Mouse (Mus musculus) ES-Bruce4 (cell line): ENCODE measurements at regions not wholly inside any gene's neighbourhood (a gene's known extent, or its start where the extent isn't known, plus 50 kb on each side); places are given as distances from the start of the nearest gene placed in this dataset.

Experiments
- H3K27ac ChIP-seq: 2 replicates; pipeline ENCODE4 v1.5.1; 2012; ENCODE audit warnings: low read length, inconsistent platforms; ENCODE audit not compliant: insufficient read depth
- H3K27me3 ChIP-seq: 2 replicates; pipeline ENCODE4 v1.6.1; 2012; ENCODE audit warnings: mild to moderate bottlenecking, low read length, inconsistent platforms; ENCODE audit not compliant: control insufficient read depth, poor library complexity, insufficient read depth, severe bottlenecking
- H3K36me3 ChIP-seq: 2 replicates; pipeline ENCODE4 v1.6.1; 2012; ENCODE audit warnings: inconsistent platforms, mild to moderate bottlenecking, low read length, moderate library complexity; ENCODE audit not compliant: control insufficient read depth, poor library complexity, insufficient read depth, severe bottlenecking
- H3K4me1 ChIP-seq: one replicate; pipeline ENCODE4 v1.8.1; 2011; ENCODE audit warnings: low read length; ENCODE audit not compliant: control insufficient read depth, insufficient read depth
- H3K4me3 ChIP-seq: 2 replicates; pipeline ENCODE4 v1.5.1; 2011; ENCODE audit warnings: low read depth, mild to moderate bottlenecking, low read length
- H3K9ac ChIP-seq: 2 replicates; pipeline ENCODE4 v1.6.1; 2012; ENCODE audit warnings: low read depth, mild to moderate bottlenecking, inconsistent platforms; ENCODE audit not compliant: poor library complexity, severe bottlenecking
- H3K9me3 ChIP-seq: replicated peaks from 2 replicates; pipeline ENCODE4 v1.6.1; 2012; ENCODE audit warnings: mild to moderate bottlenecking, low read length, inconsistent platforms; ENCODE audit not compliant: control insufficient read depth, poor library complexity, insufficient read depth, severe bottlenecking
- CTCF ChIP-seq: IDR thresholded peaks from one replicate; pipeline ENCODE4 v1.8.1; 2011; ENCODE audit warnings: low read depth, low read length
- EP300 ChIP-seq: IDR thresholded peaks from 2 replicates; pipeline ENCODE4 v1.6.1; 2011; ENCODE audit warnings: low read depth, low read length; ENCODE audit not compliant: insufficient read depth
- POLR2A ChIP-seq: IDR thresholded peaks from one replicate; pipeline ENCODE4 v1.8.1; 2011; ENCODE audit warnings: low read length; ENCODE audit not compliant: insufficient read depth

DNA sequence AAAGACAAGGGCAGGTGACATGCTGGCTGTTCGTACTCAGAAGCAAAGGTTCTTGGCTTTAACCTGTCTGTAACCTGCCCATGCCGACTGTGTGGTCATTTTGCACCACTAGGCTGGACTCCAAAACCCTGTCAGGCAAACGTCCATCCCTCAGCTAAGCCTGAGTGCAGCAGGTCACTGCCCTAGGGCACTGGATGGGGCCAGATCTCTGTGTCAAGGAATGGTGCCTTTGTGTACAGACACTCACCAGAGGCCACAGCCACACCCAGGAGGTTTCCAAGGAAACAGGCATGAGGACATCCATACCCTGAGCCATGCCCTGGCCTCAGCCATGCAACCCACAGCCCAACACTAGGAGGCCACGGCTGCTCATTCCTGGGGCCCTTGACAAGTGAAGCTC, 149.7 kb upstream of the Cdh4 start:
- no peaks in the 10 kb centered on the region for H3K4me1 ChIP-seq
- H3K4me3 ChIP-seq: no peak overlapping the region
- no peak for TF ChIP-seq CTCF
- TF ChIP-seq POLR2A: no peak
- TF ChIP-seq EP300: no peak
- no peak overlapping the region for H3K9ac ChIP-seq
- no peaks in the 10 kb centered on the region for H3K27me3 ChIP-seq
- no peaks in the 10 kb centered on the region for H3K36me3 ChIP-seq
- no peaks in the 10 kb centered on the region for H3K9me3 ChIP-seq
- H3K27ac ChIP-seq: no peak overlapping the region

DNA sequence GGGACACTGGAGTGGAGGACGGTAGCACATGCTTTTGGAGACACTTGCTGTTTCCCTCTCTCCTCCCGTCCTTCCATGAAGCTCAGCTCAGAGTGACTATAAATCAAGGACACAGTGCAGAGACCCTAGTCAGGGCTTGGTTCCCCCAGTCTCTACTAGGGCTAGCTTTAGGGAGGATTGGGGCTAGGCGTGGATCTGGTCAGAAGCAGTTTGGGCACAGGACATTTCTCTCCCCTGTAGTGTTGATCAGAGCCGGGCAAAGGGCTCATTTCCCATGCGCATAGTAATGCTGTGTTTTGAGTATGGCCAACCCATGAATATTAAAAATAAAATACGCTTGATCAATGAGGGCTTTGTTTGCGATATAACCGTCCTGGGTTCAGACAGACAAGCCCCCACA, 149.1 kb upstream of the Cdh4 start:
- H3K9ac ChIP-seq: no peak overlapping the region
- TF ChIP-seq CTCF (no peak), POLR2A (no peak), EP300 (no peak)
- no peak overlapping the region for H3K27ac ChIP-seq
- H3K4me3 ChIP-seq: no peak overlapping the region
- no peaks in the 10 kb centered on the region for H3K36me3 ChIP-seq
- H3K27me3 ChIP-seq: no peaks in the 10 kb centered on the region
- no peaks in the 10 kb centered on the region for H3K9me3 ChIP-seq
- H3K4me1 ChIP-seq: no peaks in the 10 kb centered on the region

GRCm38 (mm10) chr2:179297057-179297456, 145.2 kb upstream of the Cdh4 start:
- no peaks in the 10 kb centered on the region for H3K9me3 ChIP-seq
- no peaks in the 10 kb centered on the region for H3K36me3 ChIP-seq
- no peak overlapping the region for H3K27ac ChIP-seq
- no peak overlapping the region for H3K4me3 ChIP-seq
- H3K27me3 ChIP-seq: no peaks in the 10 kb centered on the region
- TF ChIP-seq CTCF: no peak
- no peak for TF ChIP-seq POLR2A
- TF ChIP-seq EP300: no peak
- H3K9ac ChIP-seq: no peak overlapping the region
- no peaks in the 10 kb centered on the region for H3K4me1 ChIP-seq

- Histone ChIP-seq H3K36me3 (no peaks in the 10 kb centered on the region), H3K9me3 (no peaks in the 10 kb centered on the region), H3K9ac (no peak overlapping the region), H3K4me1 (no peaks in the 10 kb centered on the region), H3K4me3 (no peak overlapping the region), H3K27me3 (no peaks in the 10 kb centered on the region), H3K27ac (no peak overlapping the region)
- TF ChIP-seq POLR2A (no peak), EP300 (no peak), CTCF (no peak)
Observed at GRCm38 (mm10) chr2:179303765-179304164, 138.5 kb upstream of the Cdh4 start.

DNA sequence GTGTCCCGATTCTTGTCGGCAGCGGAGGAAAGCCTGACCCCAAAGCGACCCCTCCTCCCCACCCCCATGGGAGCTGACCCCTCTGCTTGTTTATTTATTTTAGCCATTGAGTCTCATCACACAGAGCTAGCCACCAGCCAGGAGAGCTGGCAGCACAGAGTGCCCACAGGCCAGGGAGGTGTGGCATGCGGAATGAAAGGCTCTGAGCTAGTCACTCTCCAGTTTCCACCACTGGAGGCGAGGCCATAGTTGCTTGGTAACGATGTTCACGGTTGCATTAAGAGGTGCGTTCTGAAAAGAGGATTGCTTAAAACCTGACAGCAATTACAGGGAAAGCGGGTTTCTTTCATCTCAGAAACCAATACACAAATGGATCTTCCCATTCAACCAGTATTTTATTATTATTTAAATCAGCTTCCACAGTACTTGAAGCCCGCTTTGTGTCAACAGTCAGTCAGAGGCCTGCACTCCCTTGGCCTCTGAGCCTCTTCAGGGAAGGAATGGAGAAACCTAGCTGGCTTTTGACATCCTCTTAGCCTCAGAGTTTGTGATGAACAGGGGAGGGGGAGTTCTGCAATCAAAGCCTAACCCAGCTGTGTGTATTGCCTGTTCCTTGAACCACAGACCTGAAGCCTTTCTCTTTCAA, 134.8 kb upstream of the Cdh4 start:
- H3K27me3 ChIP-seq: no peaks in the 10 kb centered on the region
- no peaks in the 10 kb centered on the region for H3K36me3 ChIP-seq
- no peak overlapping the region for H3K4me3 ChIP-seq
- H3K4me1 ChIP-seq: no peaks in the 10 kb centered on the region
- TF ChIP-seq EP300: no peak
- no peak for TF ChIP-seq POLR2A
- no peak for TF ChIP-seq CTCF
- no peak overlapping the region for H3K9ac ChIP-seq
- H3K27ac ChIP-seq: no peak overlapping the region
- no peaks in the 10 kb centered on the region for H3K9me3 ChIP-seq

GRCm38 (mm10) chr2:179307932-179308303, 134.3 kb upstream of the Cdh4 start:
- Histone ChIP-seq H3K9ac (no peak overlapping the region), H3K27ac (no peak overlapping the region), H3K9me3 (no peaks in the 10 kb centered on the region), H3K4me3 (no peak overlapping the region), H3K36me3 (no peaks in the 10 kb centered on the region), H3K27me3 (no peaks in the 10 kb centered on the region), H3K4me1 (no peaks in the 10 kb centered on the region)
- TF ChIP-seq CTCF (no peak), EP300 (no peak), POLR2A (no peak)
